Mouse (Mus musculus) cerebellum, postnatal 36 days (tissue): Measurements from ENCODE around the gene Swi5.

Source experiments
- DNase-seq, 2 experiments: peaks; one replicate each; pipeline ENCODE4 v3.0.0; 2021 to 2022; ENCODE audit warnings: mixed read lengths in 2 of 2

Gene Swi5

GRCm38 (mm10) chr2:32311443-32312317 is 23.8 kb upstream of the Swi5 start:
- peak in 1 of 2 experiments; percentile 13 for DNase-seq

- DNase-seq = peak in 1 of 2 experiments; percentile 11
Measured at GRCm38 (mm10) chr2:32310096-32310845, 22.4 kb upstream of the Swi5 start.

DNA sequence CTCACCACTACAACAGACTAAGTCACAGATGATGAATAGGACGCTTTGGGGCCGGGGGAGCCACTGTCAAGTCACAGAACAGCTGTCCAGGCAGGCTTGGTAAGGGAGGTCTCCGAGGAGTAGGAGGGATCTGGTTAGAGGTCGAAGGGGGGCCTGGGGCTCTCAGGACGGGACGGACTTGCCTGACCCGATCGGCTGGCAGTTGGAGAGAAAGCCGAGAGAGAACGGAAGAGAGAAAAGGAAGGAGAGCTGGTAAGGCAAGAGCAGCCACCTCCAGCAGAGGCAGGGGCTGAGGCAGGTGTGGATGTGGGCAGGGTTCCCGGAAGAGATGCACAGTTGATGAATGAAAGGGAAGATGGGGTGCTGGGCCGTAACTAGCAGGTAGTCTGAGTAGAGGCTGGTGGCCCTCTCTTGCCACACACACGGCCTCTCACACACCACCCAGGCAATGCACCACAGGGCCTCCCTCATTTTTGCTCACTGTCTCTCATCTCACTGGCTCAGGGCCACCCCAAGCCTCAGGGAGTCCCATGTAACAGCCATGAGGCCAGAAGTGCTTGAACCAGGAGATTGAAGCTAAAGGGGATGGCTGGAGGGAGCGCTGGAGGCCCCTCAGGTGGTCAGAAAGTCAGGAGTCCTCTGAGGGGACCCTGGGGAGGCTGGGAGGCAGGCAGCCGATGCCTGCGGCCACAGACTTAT is 21.1 kb upstream of the Swi5 start:
- DNase-seq = peak; percentile 51 to 56

- peak; percentile 73 to 83 for DNase-seq
Measured at GRCm38 (mm10) chr2:32307941-32308760, 20.3 kb upstream of the Swi5 start.

DNA sequence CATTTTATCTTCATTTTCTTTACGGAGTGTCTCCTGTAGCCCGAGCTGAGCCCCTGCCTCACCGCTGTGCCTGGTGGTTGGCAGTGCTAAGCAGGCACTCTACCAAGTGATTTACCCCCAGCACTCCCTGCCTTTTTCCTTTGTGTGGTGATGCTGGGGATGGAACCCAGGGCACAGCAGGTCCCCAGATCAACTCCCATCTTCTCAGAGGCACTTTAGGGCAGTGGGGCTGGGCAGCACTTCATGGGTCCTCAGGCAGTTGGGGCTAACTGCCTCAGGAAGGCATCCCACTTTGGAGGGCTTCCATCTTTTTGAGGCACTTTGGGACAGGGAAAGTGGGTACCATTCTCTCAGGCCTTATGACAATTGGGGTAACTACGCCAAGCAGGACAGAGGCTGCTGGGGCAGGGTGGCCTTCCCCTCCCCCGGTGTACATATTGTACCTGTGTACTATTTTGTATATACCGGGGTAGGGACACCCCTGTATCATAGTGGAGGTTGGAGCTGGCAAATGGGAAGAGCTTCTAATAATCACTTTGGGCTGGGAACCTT is 19.4 kb upstream of the Swi5 start:
- DNase-seq = peak in 1 of 2 experiments; percentile 23

- DNase-seq = peak in 1 of 2 experiments; percentile 21
Measured at GRCm38 (mm10) chr2:32306176-32306575, 18.3 kb upstream of the Swi5 start.

DNA sequence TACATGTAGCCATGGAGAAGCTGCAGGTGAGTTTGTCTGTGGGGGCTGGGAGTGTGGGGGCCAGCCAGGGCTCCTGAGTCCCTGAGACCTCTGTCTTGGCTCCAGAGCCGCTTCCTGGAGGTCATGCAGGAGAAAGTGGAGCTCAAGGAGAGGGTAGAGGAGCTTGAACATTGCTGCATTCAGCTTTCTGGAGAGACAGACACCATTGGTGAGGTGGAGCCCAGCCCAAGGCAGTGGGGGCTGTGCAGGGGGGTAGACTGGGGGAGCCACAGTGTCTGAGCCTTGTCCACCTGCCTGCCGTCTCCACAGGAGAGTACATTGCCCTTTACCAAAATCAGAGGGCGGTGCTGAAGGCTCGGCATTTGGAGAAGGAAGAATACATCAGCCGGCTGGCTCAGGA is 17.8 kb upstream of the Swi5 start:
- DNase-seq = peak in 1 of 2 experiments; percentile 15

DNA sequence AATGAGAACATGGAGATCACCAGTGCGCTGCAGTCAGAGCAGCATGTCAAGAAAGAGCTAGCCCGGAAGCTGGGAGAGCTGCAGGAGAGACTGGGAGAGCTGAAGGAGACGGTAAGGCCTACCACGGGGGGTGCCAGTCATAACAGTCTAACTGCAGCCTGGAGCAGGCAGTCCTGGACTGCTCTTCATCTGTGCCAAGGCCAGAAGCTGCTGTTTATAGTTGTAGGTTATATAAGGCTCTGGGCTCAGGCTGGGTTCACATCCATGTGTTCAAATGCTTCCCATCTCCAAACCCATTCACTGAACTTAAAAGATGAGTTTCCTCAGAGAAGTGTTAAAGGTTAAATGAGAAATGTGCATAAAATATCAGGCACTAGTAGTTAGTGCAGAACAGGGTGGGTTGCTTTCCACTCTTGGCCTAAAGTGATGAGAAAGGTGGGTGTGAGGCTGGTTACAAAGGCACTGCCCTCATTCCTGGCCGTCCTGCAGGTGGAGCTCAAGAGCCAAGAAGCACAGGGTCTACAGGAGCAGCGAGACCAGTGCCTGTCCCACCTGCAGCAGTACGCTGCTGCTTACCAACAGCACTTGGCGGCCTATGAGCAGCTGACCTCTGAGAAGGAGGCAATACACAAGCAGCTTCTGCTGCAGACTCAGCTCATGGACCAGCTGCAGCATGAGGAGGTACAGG is 16.4 kb upstream of the Swi5 start:
- peak; percentile 84 to 85 for DNase-seq

GRCm38 (mm10) chr2:32302952-32303351 is 15.1 kb upstream of the Swi5 start:
- DNase-seq = peak in 1 of 2 experiments; percentile 7

- no peak for DNase-seq
Measured at GRCm38 (mm10) chr2:32299469-32299868, 11.6 kb upstream of the Swi5 start.

GRCm38 (mm10) chr2:32295842-32296241 is 8.0 kb upstream of the Swi5 start:
- DNase-seq = peak in 1 of 2 experiments; percentile 29

- DNase-seq = no peak
Measured at GRCm38 (mm10) chr2:32295285-32295684, 7.4 kb upstream of the Swi5 start.

- DNase-seq = peak; percentile 61 to 71
Measured at GRCm38 (mm10) chr2:32294348-32294747, 6.5 kb upstream of the Swi5 start.

DNA sequence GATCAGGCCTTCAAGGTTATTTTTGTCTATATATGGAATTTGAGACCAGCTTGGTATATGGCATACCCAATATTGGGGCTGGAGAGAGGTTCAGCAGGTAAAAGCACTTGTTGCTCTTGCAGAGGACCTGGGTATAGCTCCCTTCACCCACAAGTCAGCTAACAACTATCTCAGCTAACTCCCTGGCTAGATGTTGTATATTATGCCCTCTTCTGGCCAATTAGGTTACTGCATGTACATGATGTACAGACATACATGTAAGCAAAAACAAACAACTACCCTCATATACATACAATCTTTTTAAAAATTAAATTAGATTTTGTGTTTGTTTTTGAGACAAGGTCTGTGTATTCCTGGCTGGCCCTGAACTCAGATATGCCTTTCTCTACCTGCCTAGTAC is 1.7 kb upstream of the Swi5 start:
- no peak for DNase-seq

GRCm38 (mm10) chr2:32288371-32288931 is 576 bp upstream of the Swi5 start:
- DNase-seq = no peak

- DNase-seq = peak in 1 of 2 experiments; percentile 18
Measured at GRCm38 (mm10) chr2:32287334-32287840, 488 bp downstream of the Swi5 start, which contains the start of gene Golga2. Gene Golga2, plus strand, starts transcription at chr2:32287384.

GRCm38 (mm10) chr2:32283986-32284385 is 3.9 kb downstream of the Swi5 start:
- no peak for DNase-seq

DNA sequence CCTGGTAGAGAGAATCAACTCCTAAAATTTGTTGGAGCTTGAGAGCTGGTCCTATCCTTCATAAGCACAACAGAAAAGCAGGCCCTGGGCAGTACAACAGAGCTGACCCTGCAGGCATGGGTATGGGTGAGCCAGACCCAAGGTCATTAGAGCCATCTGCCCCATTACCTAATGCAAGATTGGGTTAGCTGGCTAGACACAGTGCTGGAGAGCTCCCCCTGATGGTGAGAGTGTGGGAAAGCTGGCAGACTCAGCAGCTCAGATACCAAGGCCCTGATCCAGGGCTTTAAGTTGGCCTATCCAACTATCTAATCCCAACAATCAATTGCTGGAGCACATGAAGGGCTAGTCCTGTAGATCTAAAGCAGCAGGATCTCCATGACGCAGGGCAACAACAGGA is 5.1 kb downstream of the Swi5 start:
- peak; percentile 52 to 56 for DNase-seq

DNA sequence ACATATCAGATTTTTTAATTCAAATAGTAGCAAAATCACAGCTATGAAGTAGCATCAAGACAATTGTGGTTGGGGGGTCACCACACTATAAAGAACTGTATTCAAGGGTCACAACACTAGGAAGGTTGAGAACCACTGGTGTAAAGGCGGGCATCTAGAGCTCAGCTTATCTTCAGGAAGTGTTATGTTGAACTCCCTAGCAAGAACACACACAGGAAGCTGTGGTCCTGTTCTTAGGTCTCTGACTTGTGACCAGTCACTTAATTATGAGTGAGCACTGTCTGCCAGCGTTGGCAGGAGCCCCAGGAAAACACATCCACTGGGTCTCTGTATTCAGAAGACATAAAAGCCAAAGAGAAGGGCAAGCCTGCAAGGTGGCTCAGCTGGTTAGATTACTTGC is 5.6 kb downstream of the Swi5 start:
- DNase-seq = no peak

GRCm38 (mm10) chr2:32275823-32276222 is 12.1 kb downstream of the Swi5 start:
- DNase-seq = no peak

GRCm38 (mm10) chr2:32260635-32261034 is 27.2 kb downstream of the Swi5 start:
- DNase-seq = peak; percentile 51 to 59
